Mouse (Mus musculus): ENCODE results near the gene Spsb1.
A peak's percentile ranks its signal among the peaks of the same experiment; 100 is the strongest.

Spsb1 gene

GRCm38 (mm10) chr4:149855892-149856807 is 98.7 kb downstream of the Spsb1 start:
- no peak for DNase-seq (ENCODE audit: low spot score in 2 of 2)

- DNase-seq (ENCODE audit: low spot score in 2 of 2), result no peak
These were observed 99.5 kb downstream of the Spsb1 start for GRCm38 (mm10) chr4:149855180-149855891.

- no peak for DNase-seq (ENCODE audit: low spot score in 2 of 2)
These were observed 100.1 kb downstream of the Spsb1 start for GRCm38 (mm10) chr4:149854770-149855169.

GRCm38 (mm10) chr4:149854301-149854708 is 100.5 kb downstream of the Spsb1 start:
- DNase-seq (ENCODE audit: low spot score in 2 of 2), result no peak

- no peak for DNase-seq (ENCODE audit: low spot score in 2 of 2)
These were observed 101.1 kb downstream of the Spsb1 start for GRCm38 (mm10) chr4:149853698-149854284.

- DNase-seq (ENCODE audit: low spot score in 2 of 2), result no peak
These were observed 103.3 kb downstream of the Spsb1 start for GRCm38 (mm10) chr4:149851554-149851953.

GRCm38 (mm10) chr4:149850674-149851073 is 104.2 kb downstream of the Spsb1 start:
- DNase-seq (ENCODE audit: low spot score in 2 of 2), result no peak

GRCm38 (mm10) chr4:149850045-149850444 is 104.8 kb downstream of the Spsb1 start:
- no peak for DNase-seq (ENCODE audit: low spot score in 2 of 2)

GRCm38 (mm10) chr4:149849035-149849434 is 105.8 kb downstream of the Spsb1 start:
- no peak for DNase-seq (ENCODE audit: low spot score in 2 of 2)

GRCm38 (mm10) chr4:149846861-149847631 is 107.8 kb downstream of the Spsb1 start:
- DNase-seq (ENCODE audit: low spot score in 2 of 2), result peak in 1 of 2 experiments; percentile 65

Measured in urinary bladder, postnatal 4 days (tissue).